Mouse (Mus musculus): ENCODE data around the gene Ano5. TPM values are rescaled to one million over a fixed set of nuclear protein-coding genes. Genes with fewer than 3 reads are reported as not detected.

Ano5 gene
- polyA plus RNA-seq, 1 experiment from 2014 or later, result 0.34 TPM

DNA sequence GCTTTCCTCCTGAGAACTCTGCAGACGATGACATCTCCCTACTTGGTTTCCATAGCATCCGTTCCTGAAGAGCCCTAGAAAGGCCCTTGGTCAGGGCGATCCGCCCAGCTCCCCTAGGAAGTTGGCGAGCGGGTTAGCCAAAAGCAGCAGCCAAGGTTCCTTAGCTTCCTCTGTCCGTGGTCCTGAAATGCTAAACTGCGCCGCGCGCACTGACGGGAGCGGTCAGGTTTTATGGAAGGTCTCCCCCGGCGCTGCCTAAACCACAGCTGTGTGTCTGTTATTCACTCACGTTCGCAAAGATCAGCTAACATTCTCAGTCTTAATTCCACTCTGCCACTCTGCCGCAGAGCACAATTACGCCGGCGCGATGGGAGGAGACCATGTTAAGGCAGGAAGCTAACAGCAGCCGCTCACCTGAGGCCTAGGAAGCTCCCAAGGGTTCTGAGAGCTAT, 110.9 kb downstream of the Ano5 start, which contains the start of gene Slc17a6:
Gene Slc17a6 (plus strand): TSS at position 313 of the 452 bp plus-strand sequence.
- Histone ChIP-seq H3K27ac (peak within 1 kb of the TSS; percentile 95), H3K4me2 (replicated peaks) (peak within 1 kb of the TSS; percentile 38), H3K4me1 (peaks cover under 1% of the 10 kb centered on the region; the same call in 1 of the 2 replicates), H3K9me3 (replicated peaks) (no peaks in the 10 kb centered on the region), H3K4me3 (peak within 1 kb of the TSS; percentile 36), H3K9ac (peak within 1 kb of the TSS; percentile 67), H3K27me3 (peaks cover 55% of the 10 kb centered on the region), H3K36me3 (no peaks in the 10 kb centered on the region)
- peak; percentile 32 for ATAC-seq (ENCODE audit: low FRiP score)
- under 1% methylated on average over 23 of the region's 23 CpGs for WGBS

DNA sequence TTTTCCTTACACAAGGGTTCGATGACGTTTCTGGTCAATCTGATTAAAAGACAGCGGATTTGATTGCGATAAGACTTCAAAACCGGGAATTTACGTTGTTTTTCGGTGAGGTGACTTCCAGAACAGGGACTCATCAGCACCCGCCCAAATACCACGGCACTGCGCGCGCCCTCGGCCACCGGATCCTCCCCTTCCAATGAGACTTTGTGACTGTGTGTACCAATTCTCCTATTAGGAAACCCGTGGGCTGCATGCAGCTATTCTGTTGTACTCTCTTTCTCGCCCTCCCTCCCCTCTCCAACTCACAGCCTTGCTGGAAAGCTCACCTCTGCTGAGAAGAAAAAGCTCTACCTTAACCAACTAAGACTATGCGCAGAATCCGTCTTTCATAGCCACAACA, 111.4 kb downstream of the Ano5 start:
- peak overlapping the region; percentile 38 for H3K4me2 ChIP-seq (replicated peaks)

GRCm38 (mm10) chr7:51622666-51623065, 111.8 kb downstream of the Ano5 start:
- WGBS, result 4% methylated on average over 5 of the region's 5 CpGs
- peaks cover 63% of the 10 kb centered on the region for H3K27me3 ChIP-seq
- peak overlapping the region; percentile 95 for H3K27ac ChIP-seq
- no peaks in the 10 kb centered on the region for H3K36me3 ChIP-seq
- ATAC-seq (ENCODE audit: low FRiP score), result no peak
- peak overlapping the region; percentile 38; the same call in 1 of the 2 replicates for H3K4me2 ChIP-seq (replicated peaks)
- peaks cover 6% of the 10 kb centered on the region; the same call in 1 of the 2 replicates for H3K4me1 ChIP-seq
- no peaks in the 10 kb centered on the region for H3K9me3 ChIP-seq (replicated peaks)
- peak overlapping the region; percentile 36 for H3K4me3 ChIP-seq
- H3K9ac ChIP-seq, result peak overlapping the region; percentile 67

More for the DNA sequence above, 111.4 kb downstream of the Ano5 start:
- H3K27ac ChIP-seq, result peak overlapping the region; percentile 95
- no peaks in the 10 kb centered on the region for H3K9me3 ChIP-seq (replicated peaks)
- H3K36me3 ChIP-seq, result no peaks in the 10 kb centered on the region
- peak overlapping the region; percentile 67 for H3K9ac ChIP-seq
- H3K27me3 ChIP-seq, result peaks cover 60% of the 10 kb centered on the region
- WGBS, result 2% methylated on average over 18 of the region's 18 CpGs
- peak overlapping the region; percentile 36 for H3K4me3 ChIP-seq
- no peak for ATAC-seq (ENCODE audit: low FRiP score)
- peaks cover 5% of the 10 kb centered on the region; the same call in 1 of the 2 replicates for H3K4me1 ChIP-seq

DNA sequence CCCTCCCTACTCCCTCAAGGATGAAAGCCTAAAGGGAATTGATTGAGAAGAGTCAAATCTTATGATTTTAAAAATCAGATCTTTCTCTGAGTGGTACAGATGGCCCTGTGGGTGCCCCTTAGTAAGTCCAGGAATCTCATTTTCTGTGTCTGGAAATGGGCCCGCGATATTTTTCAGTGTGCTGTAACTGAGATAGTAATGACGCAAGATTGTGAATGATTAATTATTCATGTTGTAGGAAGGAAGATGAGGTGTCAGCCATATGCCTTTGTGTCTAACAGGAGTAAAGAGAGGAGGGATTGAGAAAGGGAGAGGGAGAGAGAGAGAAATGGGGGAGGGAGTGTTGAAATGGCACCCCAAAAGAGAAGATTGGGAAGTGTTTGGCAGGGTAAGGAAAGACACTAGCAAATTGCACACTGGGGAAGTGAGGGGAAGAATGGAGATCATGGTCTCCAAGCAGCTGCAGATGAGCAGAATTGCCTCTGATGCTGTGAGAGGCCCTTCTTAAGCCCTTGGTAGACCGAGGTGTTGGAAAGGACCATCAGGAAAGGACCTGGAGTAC, 113.6 kb downstream of the Ano5 start:
- no peak for ATAC-seq (ENCODE audit: low FRiP score)
- Histone ChIP-seq H3K36me3 (no peaks in the 10 kb centered on the region), H3K4me1 (peaks cover 6% of the 10 kb centered on the region; the same call in 1 of the 2 replicates), H3K27ac (peak overlapping the region; percentile 84), H3K4me3 (peak overlapping the region; percentile 38), H3K4me2 (replicated peaks) (peak overlapping the region; percentile 47), H3K9me3 (replicated peaks) (no peaks in the 10 kb centered on the region), H3K27me3 (peaks cover 73% of the 10 kb centered on the region), H3K9ac (peak overlapping the region; percentile 65)
- WGBS, result 0% methylated on average over 4 of the region's 4 CpGs

DNA sequence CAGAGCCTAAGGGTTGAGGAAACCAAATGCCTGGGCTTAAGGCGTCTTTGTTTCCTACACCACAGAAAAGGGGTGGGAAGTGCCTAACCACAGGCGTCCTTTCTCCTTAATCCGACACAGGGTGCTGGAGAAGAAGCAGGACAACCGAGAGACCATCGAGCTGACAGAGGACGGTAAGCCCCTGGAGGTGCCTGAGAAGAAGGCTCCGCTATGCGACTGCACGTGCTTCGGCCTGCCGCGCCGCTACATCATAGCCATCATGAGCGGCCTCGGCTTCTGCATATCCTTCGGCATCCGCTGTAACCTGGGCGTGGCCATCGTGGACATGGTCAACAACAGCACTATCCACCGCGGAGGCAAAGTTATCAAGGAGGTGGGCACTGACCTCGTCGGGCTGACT, 114.3 kb downstream of the Ano5 start:
- Histone ChIP-seq H3K4me1 (peaks cover 6% of the 10 kb centered on the region; the same call in 1 of the 2 replicates), H3K4me3 (peak overlapping the region; percentile 38), H3K9me3 (replicated peaks) (no peaks in the 10 kb centered on the region), H3K36me3 (no peaks in the 10 kb centered on the region), H3K9ac (peak overlapping the region; percentile 65), H3K4me2 (replicated peaks) (peak overlapping the region; percentile 47), H3K27ac (peak overlapping the region; percentile 84), H3K27me3 (peaks cover 77% of the 10 kb centered on the region)
- 0% methylated on average over 23 of the region's 23 CpGs for WGBS
- ATAC-seq (ENCODE audit: low FRiP score), result peak; percentile 20; the same call in 1 of the 2 replicates

- H3K4me1 ChIP-seq, result peaks cover 6% of the 10 kb centered on the region; the same call in 1 of the 2 replicates
- peak overlapping the region; percentile 38 for H3K4me3 ChIP-seq
- peak overlapping the region; percentile 47 for H3K4me2 ChIP-seq (replicated peaks)
- ATAC-seq (ENCODE audit: low FRiP score), result no peak
- peak overlapping the region; percentile 65 for H3K9ac ChIP-seq
- H3K27ac ChIP-seq, result peak overlapping the region; percentile 84
- 1% methylated on average over 11 of the region's 11 CpGs for WGBS
- no peaks in the 10 kb centered on the region for H3K9me3 ChIP-seq (replicated peaks)
- H3K36me3 ChIP-seq, result no peaks in the 10 kb centered on the region
- peaks cover 77% of the 10 kb centered on the region for H3K27me3 ChIP-seq
These were observed 114.9 kb downstream of the Ano5 start for GRCm38 (mm10) chr7:51625591-51626255.

GRCm38 (mm10) chr7:51626451-51627000, 115.7 kb downstream of the Ano5 start:
- Histone ChIP-seq H3K27me3 (peaks cover 77% of the 10 kb centered on the region), H3K4me1 (peaks cover 6% of the 10 kb centered on the region; the same call in 1 of the 2 replicates), H3K36me3 (no peaks in the 10 kb centered on the region), H3K9me3 (replicated peaks) (no peaks in the 10 kb centered on the region), H3K27ac (peak overlapping the region; percentile 84), H3K9ac (peak overlapping the region; percentile 65), H3K4me2 (replicated peaks) (peak overlapping the region; percentile 47), H3K4me3 (peak overlapping the region; percentile 38)
- WGBS, result under 1% methylated on average over 16 of the region's 16 CpGs
- no peak for ATAC-seq (ENCODE audit: low FRiP score)

- Histone ChIP-seq H3K36me3 (no peaks in the 10 kb centered on the region), H3K27me3 (peaks cover 71% of the 10 kb centered on the region), H3K9me3 (replicated peaks) (no peaks in the 10 kb centered on the region), H3K4me3 (peak overlapping the region; percentile 38), H3K4me2 (replicated peaks) (peak overlapping the region; percentile 47), H3K9ac (peak overlapping the region; percentile 65), H3K4me1 (peaks cover 6% of the 10 kb centered on the region; the same call in 1 of the 2 replicates), H3K27ac (peak overlapping the region; percentile 84)
- ATAC-seq (ENCODE audit: low FRiP score), result peak; percentile 85
- 1% methylated on average over 26 of the region's 26 CpGs for WGBS
These were observed 116.3 kb downstream of the Ano5 start for GRCm38 (mm10) chr7:51627001-51627631.

DNA sequence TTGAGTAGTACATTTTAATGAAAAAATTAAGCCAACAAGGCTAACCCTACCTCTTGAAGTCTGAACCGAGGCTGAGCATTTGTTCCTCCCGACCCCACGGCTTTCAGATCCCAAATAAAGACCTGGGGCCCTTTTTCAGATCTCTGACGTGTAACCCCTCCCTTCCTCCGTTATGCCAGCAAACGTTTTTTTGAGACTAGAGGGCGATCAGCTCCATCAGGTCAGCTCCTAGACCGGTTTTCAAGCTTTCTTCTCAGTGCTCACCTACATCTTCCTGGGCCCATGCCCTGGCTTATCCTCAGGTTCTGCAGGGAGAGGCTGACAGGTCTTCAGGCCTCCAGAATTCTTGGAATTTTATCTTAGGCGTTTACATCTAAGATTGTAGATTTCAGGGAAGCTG, 116.8 kb downstream of the Ano5 start:
- peak overlapping the region; percentile 47 for H3K4me2 ChIP-seq (replicated peaks)
- no peaks in the 10 kb centered on the region for H3K9me3 ChIP-seq (replicated peaks)
- peak overlapping the region; percentile 38 for H3K4me3 ChIP-seq
- peaks cover 6% of the 10 kb centered on the region; the same call in 1 of the 2 replicates for H3K4me1 ChIP-seq
- peak overlapping the region; percentile 84 for H3K27ac ChIP-seq
- H3K36me3 ChIP-seq, result no peaks in the 10 kb centered on the region
- ATAC-seq (ENCODE audit: low FRiP score), result peak; percentile 10; the same call in 1 of the 2 replicates
- H3K27me3 ChIP-seq, result peaks cover 68% of the 10 kb centered on the region
- 0% methylated on average over 9 of the region's 9 CpGs for WGBS
- H3K9ac ChIP-seq, result peak overlapping the region; percentile 65; the same call in 1 of the 2 replicates

DNA sequence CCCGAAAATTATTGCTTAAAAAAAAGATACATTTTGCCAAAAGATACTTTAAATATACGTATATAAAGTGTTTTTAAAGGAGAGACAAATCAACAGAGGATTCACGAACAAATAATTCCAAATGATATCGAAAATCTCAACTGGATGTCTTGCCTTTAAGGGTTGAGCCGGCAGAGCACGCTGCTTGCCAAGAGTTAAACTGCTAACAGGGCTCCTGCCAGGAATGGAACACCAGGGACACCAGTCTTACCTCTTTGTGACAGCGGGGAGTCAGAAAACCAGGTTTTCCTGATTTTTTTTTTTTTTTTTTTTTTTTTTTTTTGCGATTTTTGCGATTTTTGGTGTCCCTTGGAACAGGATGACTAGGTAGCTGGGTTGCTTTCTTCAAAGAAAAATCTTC, 117.5 kb downstream of the Ano5 start:
- Histone ChIP-seq H3K4me2 (replicated peaks) (peak overlapping the region; percentile 47), H3K4me1 (peaks cover 10% of the 10 kb centered on the region; the same call in 1 of the 2 replicates), H3K36me3 (no peaks in the 10 kb centered on the region), H3K4me3 (no peak overlapping the region), H3K27me3 (peaks cover 65% of the 10 kb centered on the region), H3K27ac (peak overlapping the region; percentile 84; the same call in 1 of the 2 replicates), H3K9me3 (replicated peaks) (no peaks in the 10 kb centered on the region), H3K9ac (no peak overlapping the region)
- no peak for ATAC-seq (ENCODE audit: low FRiP score)
- 1% methylated on average over 9 of the region's 9 CpGs for WGBS

DNA sequence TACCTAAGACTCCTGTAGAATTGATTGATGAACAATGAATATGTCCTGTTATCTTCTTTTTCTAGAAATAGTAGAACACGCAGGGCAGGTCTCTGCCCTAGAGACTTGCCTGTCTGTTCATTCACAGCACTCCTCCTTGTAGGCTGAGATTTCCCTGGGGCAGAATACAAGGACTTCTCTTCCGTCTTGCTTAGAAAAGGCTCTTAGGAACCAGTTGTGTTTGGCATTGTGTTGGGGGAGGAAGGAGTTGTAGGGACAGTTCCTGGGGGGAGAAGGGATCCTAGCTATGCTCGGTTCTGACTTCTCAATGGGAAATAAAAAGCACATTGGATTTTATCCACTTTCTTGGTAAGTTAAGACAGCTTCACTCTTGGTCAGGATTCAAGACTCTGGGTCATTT, 118.4 kb downstream of the Ano5 start:
- H3K4me1 ChIP-seq, result peaks cover 12% of the 10 kb centered on the region; the same call in 1 of the 2 replicates
- no peaks in the 10 kb centered on the region for H3K36me3 ChIP-seq
- ATAC-seq (ENCODE audit: low FRiP score), result no peak
- H3K9ac ChIP-seq, result peak overlapping the region; percentile 3
- peak overlapping the region; percentile 76 for H3K27ac ChIP-seq
- H3K9me3 ChIP-seq (replicated peaks), result no peaks in the 10 kb centered on the region
- H3K4me3 ChIP-seq, result peak overlapping the region; percentile 14
- peak overlapping the region; percentile 39 for H3K4me2 ChIP-seq (replicated peaks)
- WGBS, result 1% methylated on average over 3 of the region's 3 CpGs
- peaks cover 57% of the 10 kb centered on the region for H3K27me3 ChIP-seq
